Mouse (Mus musculus) liver, adult 2 months (tissue): ENCODE data around the gene Ruvbl2.

Experiments
- CTCF ChIP-seq: fragments of 200-500 bp; IDR thresholded peaks from 2 replicates; pipeline ENCODE4 v1.5.1; 2011; ENCODE audit warnings: low read depth, low read length, control low read depth
- POLR2A ChIP-seq: fragments of 200-500 bp; IDR thresholded peaks from 2 replicates; pipeline ENCODE4 v1.6.1; 2011; ENCODE audit warnings: low read length, control low read depth; ENCODE audit not compliant: insufficient read depth; ENCODE audit errors: extremely low read depth

GRCm38 (mm10) chr7:45460860-45461314 lies 23.0 kb upstream of the Ruvbl2 start:
- TF ChIP-seq POLR2A (0 out of 2 replicates have a peak, but pooled peaks have one; percentile 18), CTCF (no peak)
